Mouse (Mus musculus): Measurements from ENCODE around the gene Smcr8.

DNA sequence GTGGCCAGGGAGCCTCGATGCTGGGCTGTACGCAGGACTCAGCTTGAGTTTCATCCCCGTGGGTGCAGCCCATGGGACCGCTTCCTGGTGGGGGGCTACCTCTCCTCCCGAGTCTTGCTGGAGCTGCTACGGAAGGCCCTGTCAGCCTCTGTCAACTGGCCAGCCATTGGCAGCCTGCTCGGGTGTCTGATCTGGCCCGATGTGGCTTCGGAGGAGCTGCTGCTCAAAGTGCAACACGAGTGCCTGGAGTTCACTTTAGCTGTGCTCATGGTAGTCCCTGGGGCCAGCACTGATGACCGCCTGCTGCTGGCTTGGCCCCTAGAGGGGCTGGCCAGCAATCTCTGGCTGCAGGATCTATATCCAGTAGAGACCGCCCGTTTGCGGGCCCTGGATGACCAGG lies 46.1 kb upstream of the Smcr8 start:
- TF ChIP-seq CTCF (IDR thresholded peaks at IDR 0.05; ENCODE audit: extremely low read depth, insufficient read length, insufficient replicate concordance, low read depth, low read length): no peak
- no peak for TF ChIP-seq POLR2A (IDR thresholded peaks at IDR 0.05; ENCODE audit: low read depth, low read length)
